Mouse (Mus musculus) heart, embryonic 16.5 days (tissue): ENCODE data around the gene Bhlhe40. TPM values are rescaled to one million over a fixed set of nuclear protein-coding genes. Genes with fewer than 3 reads are reported as not detected.

Source experiments
- ATAC-seq: fragments of 200-750 bp; cut with Nextera tagmentation; replicated peaks from 2 replicates; pipeline ENCODE4 v1.8.0; 2017; ENCODE audit warnings: moderate number of reproducible peaks; ENCODE audit not compliant: insufficient read depth, low FRiP score; ENCODE audit errors: extremely low read depth
- H3K27ac ChIP-seq: fragments of 300-500 bp; sonication (generic); 2 replicates; pipeline ENCODE4 v1.5.1; 2014; ENCODE audit warnings: mild to moderate bottlenecking, low read length, control low read depth, moderate library complexity
- H3K27me3 ChIP-seq: fragments of 300-500 bp; sonication (generic); 2 replicates; pipeline ENCODE4 v1.6.1; 2014; ENCODE audit warnings: low read length, mixed read lengths; ENCODE audit not compliant: control insufficient read depth, insufficient read depth
- H3K36me3 ChIP-seq: fragments of 300-500 bp; sonication (generic); 2 replicates; pipeline ENCODE4 v1.6.1; 2014; ENCODE audit not compliant: control insufficient read depth, insufficient read depth
- H3K4me1 ChIP-seq: fragments of 300-500 bp; sonication (generic); 2 replicates; pipeline ENCODE4 v1.6.1; 2014; ENCODE audit warnings: low read length, mixed read lengths; ENCODE audit not compliant: control insufficient read depth, insufficient read depth
- H3K4me2 ChIP-seq: fragments of 300-500 bp; sonication (generic); 2 replicates; pipeline ENCODE4 v1.6.1; 2014; ENCODE audit warnings: low read depth, mild to moderate bottlenecking, control low read depth, low read length
- H3K4me3 ChIP-seq: fragments of 300-500 bp; sonication (generic); 2 replicates; pipeline ENCODE4 v1.5.1; 2014; ENCODE audit warnings: mild to moderate bottlenecking, control low read depth, low read length
- H3K9ac ChIP-seq: fragments of 300-500 bp; sonication (generic); 2 replicates; pipeline ENCODE4 v1.6.1; 2014; ENCODE audit warnings: low read length, control low read depth
- H3K9me3 ChIP-seq: fragments of 300-500 bp; sonication (generic); replicated peaks from 2 replicates; pipeline ENCODE4 v1.6.1; 2016; ENCODE audit warnings: low read length; ENCODE audit not compliant: control insufficient read depth
- WGBS: fragments of 180-500 bp; shearing (Covaris S2); extraction: QIAGEN DNeasy Blood & Tissue Kit; methylation state at CpG from one replicate; pipeline ENCODE4 v1.1.7; 2014; 5-methylcytosine and 5-hydroxymethylcytosine counted together
- polyA plus RNA-seq: library from polyadenylated mRNA; unstranded; fragments of >200 nt; fragmentation: Nextera tagmentation; extraction: Ambion mirVana; gene quantifications from 2 replicates; pipeline ENCODE4 v1.2.1, GENCODE M21; 2015

Bhlhe40 gene
- polyA plus RNA-seq, 1 experiment from 2014 or later: 28.5 TPM

DNA sequence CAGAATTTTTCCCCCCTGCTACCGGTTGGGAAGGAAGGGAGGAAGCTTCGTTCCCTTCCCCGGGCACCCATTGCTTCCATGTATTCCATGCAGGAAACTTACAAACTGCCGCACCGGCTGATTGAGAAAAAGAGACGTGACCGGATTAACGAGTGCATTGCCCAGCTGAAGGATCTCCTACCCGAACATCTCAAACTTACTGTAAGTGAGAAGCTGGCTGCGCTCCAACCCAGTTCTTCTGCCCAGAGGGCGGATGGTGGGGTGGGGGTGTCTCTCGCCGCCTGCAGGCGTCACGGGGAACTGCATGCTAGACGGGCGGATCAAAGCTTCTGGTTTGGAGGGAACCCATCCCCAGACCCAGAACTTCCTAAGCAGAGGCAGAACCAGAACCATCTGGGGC is 983 bp downstream of the Bhlhe40 start:
- Histone ChIP-seq H3K9ac (peak overlapping the region; percentile 94), H3K4me3 (peak overlapping the region; percentile 93), H3K4me2 (peak overlapping the region; percentile 90), H3K9me3 (no peaks in the 10 kb centered on the region), H3K27ac (peak overlapping the region; percentile 100), H3K27me3 (no peaks in the 10 kb centered on the region), H3K4me1 (peaks cover 35% of the 10 kb centered on the region), H3K36me3 (peaks cover 18% of the 10 kb centered on the region)
- under 1% methylated on average over 17 of the region's 17 CpGs for WGBS
- ATAC-seq: no peak

DNA sequence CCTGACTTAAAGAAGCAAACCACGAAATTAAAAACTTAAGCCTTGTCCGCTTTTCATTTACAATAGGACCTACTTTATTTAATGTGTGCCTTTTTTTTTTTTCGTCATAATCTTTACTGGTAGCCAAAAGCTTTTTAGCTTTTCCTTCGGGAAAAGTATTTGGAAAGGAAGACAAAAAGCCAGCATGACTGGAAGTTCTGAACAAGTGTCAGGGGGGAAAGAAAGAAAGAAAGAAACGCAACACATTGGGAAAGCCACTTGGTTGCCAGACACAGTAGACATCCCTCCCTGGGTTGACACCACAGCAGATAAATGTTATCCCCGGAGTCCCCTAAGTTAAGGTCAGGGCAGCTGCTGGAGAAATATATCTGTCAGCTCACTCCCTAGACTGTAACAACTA is 1.5 kb downstream of the Bhlhe40 start:
- Histone ChIP-seq H3K4me2 (peak overlapping the region; percentile 90), H3K27ac (peak overlapping the region; percentile 100; the same call in 1 of the 2 replicates), H3K9ac (peak overlapping the region; percentile 94), H3K4me3 (peak overlapping the region; percentile 93), H3K9me3 (no peaks in the 10 kb centered on the region), H3K36me3 (peaks cover 18% of the 10 kb centered on the region), H3K27me3 (no peaks in the 10 kb centered on the region), H3K4me1 (peaks cover 35% of the 10 kb centered on the region)
- no peak for ATAC-seq
- 37% methylated on average over 6 of the region's 6 CpGs for WGBS

DNA sequence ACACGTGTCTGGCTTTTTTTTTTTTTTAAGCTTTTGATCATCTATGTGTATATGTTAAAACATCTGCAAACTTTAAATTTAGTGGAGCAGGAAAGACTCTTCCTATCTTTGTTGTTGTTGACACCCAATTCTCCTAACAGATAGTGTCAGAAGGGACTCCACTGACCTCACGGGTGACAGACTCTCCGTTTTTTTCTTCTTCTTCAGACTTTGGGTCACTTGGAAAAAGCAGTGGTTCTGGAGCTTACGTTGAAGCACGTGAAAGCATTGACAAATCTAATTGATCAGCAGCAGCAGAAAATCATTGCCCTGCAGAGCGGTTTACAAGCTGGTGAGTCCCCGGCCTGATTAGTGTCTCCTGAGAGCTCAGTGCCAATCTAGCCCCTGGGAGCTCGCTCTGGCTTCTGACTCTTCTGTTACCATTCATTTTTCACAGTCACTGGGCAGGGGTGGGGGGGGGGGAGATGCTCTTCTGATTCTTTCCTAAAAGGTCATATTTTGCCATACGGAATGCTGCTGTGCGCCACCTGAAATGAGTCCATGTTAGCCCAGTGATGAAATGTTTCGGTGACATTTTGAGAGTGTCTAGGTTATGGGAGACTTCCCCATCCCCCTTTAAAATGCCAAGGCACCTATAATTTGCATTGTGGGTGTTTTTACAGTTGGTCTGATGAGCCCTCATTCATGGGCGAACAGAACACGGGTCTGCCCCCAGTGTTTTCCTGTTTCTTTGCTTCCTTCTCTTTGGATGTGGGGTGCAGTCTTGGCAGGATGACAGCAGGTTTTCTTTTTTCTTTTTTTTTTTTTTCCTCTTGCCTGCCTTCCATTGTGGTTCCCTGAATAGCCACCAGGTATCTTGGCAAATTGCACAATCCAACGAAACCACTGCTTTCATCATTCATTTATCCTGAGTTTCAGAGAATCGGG is 2.1 kb downstream of the Bhlhe40 start:
- Histone ChIP-seq H3K27ac (0 out of 2 replicates have a peak overlapping the region, but pooled peaks have one; percentile 18), H3K27me3 (no peaks in the 10 kb centered on the region), H3K4me3 (peak overlapping the region; percentile 93), H3K9me3 (no peaks in the 10 kb centered on the region), H3K36me3 (peaks cover 18% of the 10 kb centered on the region), H3K4me2 (peak overlapping the region; percentile 90), H3K4me1 (peaks cover 37% of the 10 kb centered on the region), H3K9ac (peak overlapping the region; percentile 94)
- 65% methylated on average over 15 of the region's 15 CpGs for WGBS
- no peak for ATAC-seq

DNA sequence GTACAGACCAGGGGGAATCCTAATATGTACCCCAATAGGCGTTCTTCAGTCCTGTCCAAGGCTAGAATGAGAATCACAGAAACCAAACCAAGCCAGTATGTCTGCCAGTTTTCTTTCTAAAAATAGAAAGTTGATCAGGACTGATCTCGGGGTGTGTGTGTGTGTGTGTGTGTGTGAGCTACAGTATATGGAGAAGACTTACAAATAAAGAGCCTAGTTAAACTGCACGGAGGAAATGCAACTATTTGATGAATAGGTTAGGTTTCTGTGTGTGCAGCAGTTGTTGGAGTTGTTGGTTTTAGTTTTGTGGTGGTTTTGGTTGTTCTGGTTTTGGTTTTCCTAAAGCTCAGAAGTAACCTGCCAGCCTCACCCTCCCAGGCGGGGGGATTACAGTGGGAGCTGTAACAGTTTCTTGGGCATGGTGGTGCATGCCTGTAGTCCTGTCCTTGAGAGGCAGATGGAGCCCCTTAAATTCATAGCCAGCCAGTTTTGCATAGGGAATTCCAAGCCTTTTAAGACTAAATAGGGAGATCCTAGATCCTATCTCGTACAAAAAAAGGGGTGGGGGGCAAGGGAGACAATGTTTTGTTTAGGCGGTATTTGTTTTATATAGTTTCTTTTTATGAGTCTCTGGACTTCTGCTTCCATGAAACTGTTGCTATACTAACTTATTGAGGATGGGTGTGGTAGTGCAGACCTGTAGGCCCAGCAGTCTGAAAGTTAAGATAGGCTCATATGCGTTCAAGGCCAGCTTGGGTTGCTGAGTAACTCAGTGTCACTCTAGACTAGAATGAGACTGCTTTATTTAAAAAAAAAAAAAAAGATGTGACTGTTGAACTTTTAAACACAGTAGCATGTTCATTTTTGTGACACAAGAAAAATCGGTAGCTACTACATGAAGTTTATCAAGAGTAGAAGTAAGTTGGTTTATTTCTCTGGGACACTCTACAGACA is 3.1 kb downstream of the Bhlhe40 start:
- H3K9ac ChIP-seq: peak overlapping the region; percentile 94
- H3K27me3 ChIP-seq: no peaks in the 10 kb centered on the region
- H3K27ac ChIP-seq: no peak overlapping the region
- peaks cover 18% of the 10 kb centered on the region for H3K36me3 ChIP-seq
- no peak for ATAC-seq
- H3K4me1 ChIP-seq: peaks cover 35% of the 10 kb centered on the region
- 67% methylated on average over 8 of the region's 8 CpGs for WGBS
- H3K9me3 ChIP-seq: no peaks in the 10 kb centered on the region
- H3K4me2 ChIP-seq: peak overlapping the region; percentile 90
- H3K4me3 ChIP-seq: peak overlapping the region; percentile 93

DNA sequence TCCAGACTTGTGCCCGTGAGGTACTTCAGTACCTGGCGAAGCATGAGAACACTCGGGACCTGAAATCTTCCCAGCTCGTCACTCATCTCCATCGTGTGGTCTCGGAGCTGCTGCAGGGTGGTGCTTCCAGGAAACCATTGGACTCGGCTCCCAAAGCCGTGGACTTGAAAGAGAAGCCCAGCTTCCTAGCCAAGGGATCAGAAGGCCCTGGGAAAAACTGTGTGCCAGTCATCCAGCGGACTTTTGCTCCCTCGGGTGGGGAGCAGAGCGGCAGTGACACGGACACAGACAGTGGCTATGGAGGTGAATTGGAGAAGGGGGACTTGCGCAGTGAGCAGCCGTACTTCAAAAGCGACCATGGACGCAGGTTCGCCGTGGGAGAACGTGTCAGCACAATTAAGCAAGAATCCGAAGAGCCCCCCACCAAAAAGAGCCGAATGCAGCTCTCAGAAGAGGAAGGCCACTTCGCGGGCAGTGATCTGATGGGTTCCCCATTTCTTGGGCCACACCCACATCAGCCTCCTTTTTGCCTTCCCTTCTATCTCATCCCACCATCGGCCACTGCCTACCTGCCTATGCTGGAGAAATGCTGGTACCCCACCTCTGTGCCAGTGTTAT is 4.2 kb downstream of the Bhlhe40 start:
- H3K36me3 ChIP-seq: peaks cover 18% of the 10 kb centered on the region
- no peaks in the 10 kb centered on the region for H3K27me3 ChIP-seq
- no peak overlapping the region for H3K27ac ChIP-seq
- H3K4me2 ChIP-seq: 0 out of 2 replicates have a peak overlapping the region, but pooled peaks have one; percentile 7
- no peak overlapping the region for H3K9ac ChIP-seq
- H3K4me1 ChIP-seq: peaks cover 39% of the 10 kb centered on the region
- 84% methylated on average over 24 of the region's 24 CpGs for WGBS
- H3K4me3 ChIP-seq: no peak overlapping the region
- no peak for ATAC-seq
- no peaks in the 10 kb centered on the region for H3K9me3 ChIP-seq

DNA sequence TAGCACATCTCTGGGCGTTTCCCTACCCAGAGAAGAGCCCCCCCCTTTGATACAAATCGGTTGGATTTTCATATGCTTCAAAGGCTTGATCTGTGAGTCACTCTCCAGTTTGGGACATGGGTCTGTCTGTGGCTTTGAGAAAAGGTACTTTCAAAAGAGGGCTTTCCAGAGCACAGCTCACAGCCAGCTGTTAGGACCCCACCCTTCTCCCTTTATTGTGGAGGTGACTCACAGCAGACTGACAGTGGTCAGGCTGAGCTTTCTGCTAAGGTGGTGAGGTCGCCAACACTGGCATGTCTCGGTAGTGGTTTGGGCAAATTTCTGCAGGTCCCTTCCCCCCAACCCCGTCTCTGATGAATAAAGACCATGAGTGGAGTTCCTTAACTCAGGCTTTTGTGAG is 5.2 kb downstream of the Bhlhe40 start:
- peaks cover 39% of the 10 kb centered on the region for H3K4me1 ChIP-seq
- 62% methylated on average over 5 of the region's 5 CpGs for WGBS
- H3K4me3 ChIP-seq: no peak overlapping the region
- peaks cover 18% of the 10 kb centered on the region for H3K36me3 ChIP-seq
- no peak overlapping the region for H3K4me2 ChIP-seq
- H3K9me3 ChIP-seq: no peaks in the 10 kb centered on the region
- H3K9ac ChIP-seq: no peak overlapping the region
- no peak overlapping the region for H3K27ac ChIP-seq
- no peak for ATAC-seq
- no peaks in the 10 kb centered on the region for H3K27me3 ChIP-seq

DNA sequence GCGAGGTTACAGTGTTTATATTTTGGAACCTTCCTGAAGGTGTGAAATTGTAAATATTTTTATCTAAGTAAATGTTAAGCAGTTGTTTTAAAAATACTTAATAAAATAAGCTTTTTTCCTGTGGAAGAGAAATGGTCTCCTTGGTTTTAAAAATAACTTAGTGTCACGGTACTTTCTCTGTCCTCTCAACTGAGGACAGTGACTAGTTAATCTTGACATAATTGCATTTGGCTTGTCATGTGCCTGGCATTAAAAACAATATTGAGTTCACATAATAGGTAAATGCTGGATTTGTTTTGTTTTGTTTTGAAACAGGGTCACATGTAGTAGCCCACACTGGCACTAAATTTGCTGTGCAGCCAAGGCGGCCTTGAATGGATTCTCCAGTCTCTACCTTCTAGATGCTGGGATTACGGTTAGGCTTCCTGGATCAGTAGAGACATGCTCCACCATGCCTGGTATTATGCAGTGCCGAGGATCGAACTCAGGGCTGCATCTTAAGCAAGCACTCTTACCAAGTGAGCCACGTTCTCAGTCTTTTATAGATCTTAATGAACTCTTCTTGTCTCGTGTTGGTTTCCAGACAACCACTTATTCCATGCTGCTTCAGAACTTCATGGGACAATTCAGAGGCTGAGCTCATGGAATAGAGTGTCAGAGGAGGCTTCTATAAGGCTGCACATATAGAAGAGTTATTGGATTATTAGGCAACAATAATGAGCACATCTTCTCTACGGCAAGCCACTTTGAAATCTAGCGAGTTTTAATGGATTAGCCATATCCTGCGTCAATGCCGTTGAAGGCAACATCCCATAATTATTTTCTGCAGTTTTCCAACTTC is 6.4 kb downstream of the Bhlhe40 start:
- Histone ChIP-seq H3K27me3 (no peaks in the 10 kb centered on the region), H3K36me3 (peaks cover 18% of the 10 kb centered on the region), H3K4me2 (no peak overlapping the region), H3K27ac (no peak overlapping the region), H3K9ac (no peak overlapping the region), H3K9me3 (no peaks in the 10 kb centered on the region), H3K4me1 (peaks cover 39% of the 10 kb centered on the region), H3K4me3 (no peak overlapping the region)
- 83% methylated on average over 12 of the region's 12 CpGs for WGBS
- ATAC-seq: no peak

DNA sequence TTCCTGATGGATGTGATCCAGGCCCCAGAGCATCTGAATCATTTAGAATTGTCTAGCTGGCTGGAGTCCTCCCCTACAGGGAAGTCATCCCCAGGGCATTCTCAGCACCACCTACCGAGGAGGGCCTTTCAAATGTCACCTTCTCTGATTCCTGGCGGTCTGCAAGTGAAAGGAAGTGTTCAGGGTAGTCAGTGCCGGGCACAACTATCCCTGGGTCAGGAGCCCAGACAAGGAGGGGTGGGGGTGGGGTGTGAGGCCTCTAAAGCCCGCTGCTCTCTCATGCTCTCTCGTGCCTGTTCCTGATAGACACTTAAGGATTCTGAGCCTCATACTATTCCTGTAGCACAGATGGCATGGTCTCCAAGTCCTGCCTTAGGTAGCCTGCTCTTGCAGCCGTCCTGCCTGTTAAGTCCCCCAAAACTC is 7.2 kb downstream of the Bhlhe40 start:
- WGBS: 11% methylated on average over 6 of the region's 6 CpGs
- Histone ChIP-seq H3K4me3 (no peak overlapping the region), H3K4me2 (peak overlapping the region; percentile 58), H3K27me3 (no peaks in the 10 kb centered on the region), H3K27ac (peak overlapping the region; percentile 86), H3K4me1 (peaks cover 34% of the 10 kb centered on the region), H3K9ac (peak overlapping the region; percentile 37), H3K36me3 (peaks cover 18% of the 10 kb centered on the region), H3K9me3 (no peaks in the 10 kb centered on the region)
- ATAC-seq: 0 out of 2 replicates have a peak, but pooled peaks have one; percentile 7
